Mouse (Mus musculus) stomach, embryonic 16.5 days (tissue): ENCODE measurements around the gene Frrs1l. TPM values are rescaled to one million over a fixed set of nuclear protein-coding genes. Genes with fewer than 3 reads are reported as not detected.

Source experiments
- ATAC-seq: fragments of 200-750 bp; cut with Nextera tagmentation; 2 replicates; pipeline ENCODE4 v1.8.0; 2017; ENCODE audit warnings: moderate number of reproducible peaks, moderate TSS enrichment; ENCODE audit not compliant: insufficient read depth, low FRiP score
- H3K27ac ChIP-seq: fragments of 300-500 bp; sonication (generic); 2 replicates; pipeline ENCODE4 v1.5.1; 2014; ENCODE audit warnings: low read length
- H3K27me3 ChIP-seq: fragments of 300-500 bp; sonication (generic); 2 replicates; pipeline ENCODE4 v1.6.1; 2014; ENCODE audit warnings: low read length, control low read depth, mixed read lengths; ENCODE audit not compliant: control insufficient read depth, insufficient read depth
- H3K36me3 ChIP-seq: fragments of 300-500 bp; sonication (generic); 2 replicates; pipeline ENCODE4 v1.6.1; 2014; ENCODE audit warnings: low read length; ENCODE audit not compliant: control insufficient read depth, insufficient read depth
- H3K4me1 ChIP-seq: fragments of 300-500 bp; sonication (generic); 2 replicates; pipeline ENCODE4 v1.6.1; 2014; ENCODE audit warnings: low read length, control low read depth, mixed read lengths; ENCODE audit not compliant: control insufficient read depth, insufficient read depth
- H3K4me2 ChIP-seq: fragments of 300-500 bp; sonication (generic); 2 replicates; pipeline ENCODE4 v1.6.1; 2014; ENCODE audit warnings: low read depth, low read length, mixed read lengths
- H3K4me3 ChIP-seq: fragments of 300-500 bp; sonication (generic); replicated peaks from 2 replicates; pipeline ENCODE4 v1.5.1; 2014; ENCODE audit warnings: mild to moderate bottlenecking, low read length
- H3K9ac ChIP-seq: fragments of 300-500 bp; sonication (generic); 2 replicates; pipeline ENCODE4 v1.6.1; 2014; ENCODE audit warnings: low read length
- H3K9me3 ChIP-seq: fragments of 300-500 bp; sonication (generic); replicated peaks from 2 replicates; pipeline ENCODE4 v1.6.1; 2016; ENCODE audit warnings: low read length, control low read depth; ENCODE audit not compliant: control insufficient read depth
- WGBS: fragments of 180-500 bp; shearing (Covaris S2); extraction: QIAGEN DNeasy Blood & Tissue Kit; methylation state at CpG from one replicate; pipeline ENCODE4 v1.1.7; 2014; 5-methylcytosine and 5-hydroxymethylcytosine counted together
- polyA plus RNA-seq: library from polyadenylated mRNA; unstranded; fragments of >200 nt; fragmentation: Nextera tagmentation; extraction: Ambion mirVana; gene quantifications from 2 replicates; pipeline ENCODE4 v1.2.1, GENCODE M21; 2015

The Frrs1l gene
- 0.60 and 0.71 TPM in 2 replicates for polyA plus RNA-seq

GRCm38 (mm10) chr4:56990215-56990584 is at the start of gene Frrs1l:
TSS of gene Frrs1l (minus strand) at chr4:56990391.
- Histone ChIP-seq H3K36me3 (no peaks in the 10 kb centered on the region), H3K4me1 (no peaks in the 10 kb centered on the region), H3K9me3 (0 out of 2 replicates have a peak, but pooled peaks cover 7% of the 10 kb centered on the region), H3K27me3 (peaks cover 22% of the 10 kb centered on the region), H3K4me2 (peak within 1 kb of the TSS; percentile 97), H3K9ac (peak within 1 kb of the TSS; percentile 76), H3K27ac (no peak within 1 kb of the TSS), H3K4me3 (peak within 1 kb of the TSS; percentile 63)
- 0% methylated on average over 20 of the region's 44 CpGs for WGBS
- peak; percentile 53; the same call in 1 of the 2 replicates for ATAC-seq

- Histone ChIP-seq H3K9me3 (0 out of 2 replicates have a peak, but pooled peaks cover 3% of the 10 kb centered on the region), H3K4me2 (peak overlapping the region; percentile 47), H3K4me1 (no peaks in the 10 kb centered on the region), H3K27me3 (no peaks in the 10 kb centered on the region), H3K27ac (no peak overlapping the region), H3K9ac (peak overlapping the region; percentile 20; the same call in 1 of the 2 replicates), H3K36me3 (no peaks in the 10 kb centered on the region), H3K4me3 (peak overlapping the region; percentile 30)
- ATAC-seq, result no peak
- WGBS, result 18% methylated on average over 20 of the region's 23 CpGs
Measured at GRCm38 (mm10) chr4:57039127-57040031, 49.2 kb upstream of the Frrs1l start.

GRCm38 (mm10) chr4:57037554-57037953 is 47.4 kb upstream of the Frrs1l start:
- H3K27ac ChIP-seq, result no peak overlapping the region
- no peak for ATAC-seq
- 78% methylated on average over 7 of the region's 7 CpGs for WGBS
- no peaks in the 10 kb centered on the region for H3K4me1 ChIP-seq
- no peak overlapping the region for H3K4me2 ChIP-seq
- H3K27me3 ChIP-seq, result no peaks in the 10 kb centered on the region
- H3K9ac ChIP-seq, result no peak overlapping the region
- H3K4me3 ChIP-seq, result no peak overlapping the region
- H3K36me3 ChIP-seq, result no peaks in the 10 kb centered on the region
- 0 out of 2 replicates have a peak, but pooled peaks cover 3% of the 10 kb centered on the region for H3K9me3 ChIP-seq

GRCm38 (mm10) chr4:57034169-57034568 is 44.0 kb upstream of the Frrs1l start:
- H3K36me3 ChIP-seq, result no peaks in the 10 kb centered on the region
- H3K4me3 ChIP-seq, result no peak overlapping the region
- 74% methylated on average over 5 of the region's 5 CpGs for WGBS
- no peak overlapping the region for H3K9ac ChIP-seq
- H3K9me3 ChIP-seq, result no peaks in the 10 kb centered on the region
- no peak overlapping the region for H3K4me2 ChIP-seq
- ATAC-seq, result no peak
- H3K4me1 ChIP-seq, result no peaks in the 10 kb centered on the region
- no peaks in the 10 kb centered on the region for H3K27me3 ChIP-seq
- no peak overlapping the region for H3K27ac ChIP-seq

- 47% methylated on average over 4 of the region's 4 CpGs for WGBS
- H3K27ac ChIP-seq, result no peak overlapping the region
- ATAC-seq, result no peak
Measured at GRCm38 (mm10) chr4:57031440-57031839, 41.2 kb upstream of the Frrs1l start.

GRCm38 (mm10) chr4:57027954-57028353 is 37.8 kb upstream of the Frrs1l start:
- Histone ChIP-seq H3K4me2 (no peak overlapping the region), H3K27ac (no peak overlapping the region), H3K36me3 (no peaks in the 10 kb centered on the region), H3K9ac (no peak overlapping the region), H3K27me3 (no peaks in the 10 kb centered on the region), H3K4me1 (no peaks in the 10 kb centered on the region), H3K9me3 (no peaks in the 10 kb centered on the region), H3K4me3 (no peak overlapping the region)
- 59% methylated on average over 10 of the region's 10 CpGs for WGBS
- ATAC-seq, result no peak

More at GRCm38 (mm10) chr4:57031440-57031839, 41.2 kb upstream of the Frrs1l start:
- Histone ChIP-seq H3K4me1 (no peaks in the 10 kb centered on the region), H3K27me3 (no peaks in the 10 kb centered on the region), H3K4me3 (no peak overlapping the region), H3K9ac (no peak overlapping the region), H3K4me2 (no peak overlapping the region), H3K9me3 (no peaks in the 10 kb centered on the region), H3K36me3 (no peaks in the 10 kb centered on the region)

- H3K27me3 ChIP-seq, result no peaks in the 10 kb centered on the region
- H3K4me1 ChIP-seq, result no peaks in the 10 kb centered on the region
- H3K36me3 ChIP-seq, result no peaks in the 10 kb centered on the region
- no peak overlapping the region for H3K4me3 ChIP-seq
- H3K27ac ChIP-seq, result no peak overlapping the region
- WGBS, result 60% methylated on average over 3 of the region's 3 CpGs
- no peaks in the 10 kb centered on the region for H3K9me3 ChIP-seq
- H3K4me2 ChIP-seq, result no peak overlapping the region
- H3K9ac ChIP-seq, result no peak overlapping the region
- no peak for ATAC-seq
Measured at GRCm38 (mm10) chr4:57023527-57023926, 33.3 kb upstream of the Frrs1l start.

GRCm38 (mm10) chr4:57021288-57021687 is 31.1 kb upstream of the Frrs1l start:
- H3K9me3 ChIP-seq, result no peaks in the 10 kb centered on the region

GRCm38 (mm10) chr4:57017229-57017628 is 27.0 kb upstream of the Frrs1l start:
- Histone ChIP-seq H3K27me3 (no peaks in the 10 kb centered on the region), H3K9me3 (no peaks in the 10 kb centered on the region), H3K36me3 (no peaks in the 10 kb centered on the region), H3K27ac (no peak overlapping the region), H3K9ac (no peak overlapping the region), H3K4me1 (no peaks in the 10 kb centered on the region), H3K4me3 (no peak overlapping the region), H3K4me2 (no peak overlapping the region)
- ATAC-seq, result peak; percentile 62; the same call in 1 of the 2 replicates
- WGBS, result 21% methylated on average over 5 of the region's 5 CpGs

More at GRCm38 (mm10) chr4:57021288-57021687, 31.1 kb upstream of the Frrs1l start:
- 84% methylated on average over 3 of the region's 3 CpGs for WGBS
- no peak for ATAC-seq
- Histone ChIP-seq H3K4me3 (no peak overlapping the region), H3K36me3 (no peaks in the 10 kb centered on the region), H3K9ac (no peak overlapping the region), H3K27ac (no peak overlapping the region), H3K4me1 (no peaks in the 10 kb centered on the region), H3K27me3 (no peaks in the 10 kb centered on the region), H3K4me2 (no peak overlapping the region)
